Mouse (Mus musculus): ENCODE data around the gene Hist1h1d.

DNA sequence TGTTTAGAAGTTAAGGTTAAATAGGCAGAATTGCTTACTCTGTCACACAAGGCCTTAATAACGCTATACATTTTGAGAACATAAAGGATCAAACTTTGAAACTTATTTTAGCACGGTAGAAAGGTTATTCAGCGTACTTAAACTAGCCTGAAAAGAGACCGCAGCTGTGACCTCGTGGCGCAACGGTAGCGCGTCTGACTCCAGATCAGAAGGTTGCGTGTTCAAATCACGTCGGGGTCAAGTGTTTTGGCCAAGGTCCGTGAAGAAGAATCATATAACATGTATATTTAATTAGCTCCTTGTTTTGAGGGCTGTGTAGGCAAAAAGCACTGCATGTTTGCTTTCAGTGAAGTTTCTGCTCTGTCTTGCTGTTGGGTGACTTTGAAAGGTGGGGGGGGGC is 46.7 kb upstream of the Hist1h1d start:
- no peak for TF ChIP-seq CTCF (conservative IDR thresholded peaks at IDR 0.05; ENCODE audit: low read length)
- no peak for TF ChIP-seq NANOG (IDR thresholded peaks at IDR 0.05; ENCODE audit: borderline replicate concordance, low read length)

Data from E14TG2a.4 (cell line).